Mouse (Mus musculus): ENCODE data around the gene Slc44a4. TPM values are rescaled to one million over a fixed set of nuclear protein-coding genes. Genes with fewer than 3 reads are reported as not detected.
"Not testable (repeated sequence)": the region's sequence is repeated elsewhere in the genome, so short reads cannot be mapped to it uniquely, and the experiment has no call there.

The Slc44a4 gene
- polyA plus RNA-seq, 1 experiment from 2014 or later = 0.68 TPM

DNA sequence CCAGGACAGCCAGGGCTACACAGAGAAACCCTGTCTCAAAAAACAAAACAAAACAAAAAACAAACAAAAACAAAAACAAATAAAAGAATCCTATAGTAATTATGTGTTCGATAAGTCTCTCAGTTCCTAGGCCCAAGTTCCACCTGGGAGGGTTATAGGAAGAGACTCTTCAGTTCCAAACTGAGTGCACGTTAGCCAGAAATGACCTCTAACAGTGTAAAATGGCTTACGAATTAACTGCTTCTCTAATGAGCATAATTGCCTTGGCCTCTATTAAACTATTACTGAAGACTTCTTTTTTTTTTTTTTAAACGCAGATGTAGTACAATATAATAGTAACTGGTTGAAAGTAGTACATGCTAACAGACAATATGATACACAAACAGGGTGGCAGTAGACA lies 39.6 kb downstream of the Slc44a4 start:
- Histone ChIP-seq H3K9ac (ENCODE audit: low read length) (no peak overlapping the region), H3K27ac (ENCODE audit: low read length) (no peak overlapping the region), H3K36me3 (ENCODE audit: control insufficient read depth, insufficient read depth) (peaks cover 12% of the 10 kb centered on the region), H3K9me3 (replicated peaks; ENCODE audit: control insufficient read depth, low read length) (no peaks in the 10 kb centered on the region), H3K4me1 (ENCODE audit: control insufficient read depth, insufficient read depth, low read length) (peaks cover 10% of the 10 kb centered on the region), H3K4me3 (ENCODE audit: low read length) (no peak overlapping the region), H3K4me2 (ENCODE audit: low read depth, low read length) (no peak overlapping the region), H3K27me3 (ENCODE audit: control insufficient read depth, insufficient read depth, low read length) (no peaks in the 10 kb centered on the region)
- ATAC-seq (replicated peaks; ENCODE audit: extremely low read depth, insufficient read depth, low FRiP score) = no peak
- 92% methylated on average over 4 of the region's 4 CpGs for WGBS

DNA sequence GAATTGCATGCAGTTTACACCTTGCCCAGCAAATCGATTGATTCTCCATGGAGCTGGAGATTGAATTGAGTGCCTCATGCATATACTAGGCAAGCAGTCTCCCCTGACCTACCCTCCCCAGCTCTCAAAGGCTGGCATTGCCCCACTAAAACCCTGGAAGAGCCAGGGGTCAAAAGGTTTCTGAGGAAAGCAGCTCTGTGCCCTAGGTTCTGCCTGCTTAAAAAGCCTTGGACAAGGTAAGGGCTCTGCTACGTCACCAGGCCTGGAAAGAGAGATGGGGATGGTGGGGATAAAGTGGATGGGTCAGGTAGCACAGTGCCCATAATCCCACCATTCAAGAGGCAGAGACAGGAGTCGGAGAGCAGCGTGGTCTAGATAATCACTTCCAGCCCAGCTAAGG lies 40.6 kb downstream of the Slc44a4 start:
- Histone ChIP-seq H3K9ac (ENCODE audit: low read length) (no peak overlapping the region), H3K4me1 (ENCODE audit: control insufficient read depth, insufficient read depth, low read length) (peaks cover 10% of the 10 kb centered on the region), H3K36me3 (ENCODE audit: control insufficient read depth, insufficient read depth) (peaks cover 8% of the 10 kb centered on the region), H3K4me3 (ENCODE audit: low read length) (no peak overlapping the region), H3K9me3 (replicated peaks; ENCODE audit: control insufficient read depth, low read length) (no peaks in the 10 kb centered on the region), H3K27ac (ENCODE audit: low read length) (no peak overlapping the region), H3K27me3 (ENCODE audit: control insufficient read depth, insufficient read depth, low read length) (no peaks in the 10 kb centered on the region), H3K4me2 (ENCODE audit: low read depth, low read length) (no peak overlapping the region)
- WGBS = 83% methylated on average over 4 of the region's 4 CpGs
- no peak for ATAC-seq (replicated peaks; ENCODE audit: extremely low read depth, insufficient read depth, low FRiP score)

DNA sequence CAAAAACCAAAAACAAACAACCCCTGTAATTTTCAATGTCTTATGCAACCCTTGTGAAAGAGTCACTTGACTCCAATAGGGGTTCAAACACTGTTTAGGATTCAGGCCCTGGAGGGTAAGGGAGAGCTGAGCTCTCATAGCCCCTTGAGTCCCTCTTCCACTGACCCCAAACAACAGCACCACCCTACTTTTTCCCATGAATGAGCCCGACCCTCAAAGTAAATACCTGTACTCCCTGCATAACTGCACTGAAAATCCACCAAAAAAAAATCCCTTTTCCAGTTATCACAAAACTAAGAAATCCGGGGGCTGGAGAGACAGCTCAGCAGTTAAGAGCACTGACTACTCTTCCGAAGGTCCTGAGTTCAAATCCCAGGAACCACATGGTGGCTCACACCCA lies 41.6 kb downstream of the Slc44a4 start:
- H3K9me3 ChIP-seq (replicated peaks; ENCODE audit: control insufficient read depth, low read length) = no peaks in the 10 kb centered on the region
- ATAC-seq (replicated peaks; ENCODE audit: extremely low read depth, insufficient read depth, low FRiP score) = no peak
- no peak overlapping the region for H3K27ac ChIP-seq (ENCODE audit: low read length)
- H3K9ac ChIP-seq (ENCODE audit: low read length) = no peak overlapping the region
- H3K27me3 ChIP-seq (ENCODE audit: control insufficient read depth, insufficient read depth, low read length) = no peaks in the 10 kb centered on the region
- H3K4me3 ChIP-seq (ENCODE audit: low read length) = no peak overlapping the region
- 62% methylated on average over 3 of the region's 3 CpGs for WGBS
- no peaks in the 10 kb centered on the region for H3K36me3 ChIP-seq (ENCODE audit: control insufficient read depth, insufficient read depth)
- peaks cover 11% of the 10 kb centered on the region for H3K4me1 ChIP-seq (ENCODE audit: control insufficient read depth, insufficient read depth, low read length)
- H3K4me2 ChIP-seq (ENCODE audit: low read depth, low read length) = no peak overlapping the region

DNA sequence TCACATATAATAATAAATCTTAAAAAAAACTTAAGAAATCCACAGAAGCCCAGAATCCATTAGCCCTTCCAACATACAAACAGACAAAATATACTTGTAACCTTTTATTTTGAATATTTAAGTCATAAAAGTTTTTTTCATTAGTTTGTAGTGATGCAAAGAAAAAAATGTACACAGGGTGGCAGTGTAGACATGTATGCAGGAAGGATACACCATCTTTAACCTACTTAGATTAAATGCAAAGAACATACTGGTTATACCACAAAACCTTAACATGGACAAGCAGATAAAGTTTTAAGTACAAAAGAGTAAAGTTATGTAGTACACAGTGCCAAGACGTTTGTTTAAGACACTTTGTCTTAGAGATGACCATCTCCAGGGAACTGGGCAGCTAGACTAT lies 42.1 kb downstream of the Slc44a4 start:
- Histone ChIP-seq H3K4me1 (ENCODE audit: control insufficient read depth, insufficient read depth, low read length) (peaks cover 6% of the 10 kb centered on the region), H3K36me3 (ENCODE audit: control insufficient read depth, insufficient read depth) (no peaks in the 10 kb centered on the region), H3K9ac (ENCODE audit: low read length) (no peak overlapping the region), H3K27me3 (ENCODE audit: control insufficient read depth, insufficient read depth, low read length) (no peaks in the 10 kb centered on the region), H3K4me3 (ENCODE audit: low read length) (no peak overlapping the region), H3K9me3 (replicated peaks; ENCODE audit: control insufficient read depth, low read length) (no peaks in the 10 kb centered on the region), H3K4me2 (ENCODE audit: low read depth, low read length) (no peak overlapping the region), H3K27ac (ENCODE audit: low read length) (no peak overlapping the region)
- WGBS = 28% methylated on average over 1 of the region's 1 CpGs
- no peak for ATAC-seq (replicated peaks; ENCODE audit: extremely low read depth, insufficient read depth, low FRiP score)

DNA sequence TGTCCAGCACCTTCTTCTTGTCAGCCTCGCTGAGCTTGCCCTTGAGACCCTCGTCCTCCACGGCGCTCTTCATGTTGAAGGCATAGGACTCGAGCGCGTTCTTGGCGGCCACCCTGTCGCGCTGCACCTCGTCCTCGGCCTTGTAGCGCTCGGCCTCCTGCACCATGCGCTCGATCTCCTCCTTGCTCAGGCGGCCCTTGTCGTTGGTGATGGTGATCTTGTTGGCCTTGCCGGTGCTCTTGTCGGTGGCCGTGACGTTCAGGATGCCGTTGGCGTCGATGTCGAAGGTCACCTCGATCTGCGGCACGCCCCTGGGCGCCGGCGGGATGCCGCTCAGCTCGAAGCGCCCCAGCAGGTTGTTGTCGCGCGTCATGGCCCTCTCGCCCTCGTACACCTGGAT lies 43.0 kb downstream of the Slc44a4 start:
- not testable (repeated sequence) for H3K27ac ChIP-seq (ENCODE audit: low read length); H3K4me1 ChIP-seq (ENCODE audit: control insufficient read depth, insufficient read depth, low read length); H3K4me2 ChIP-seq (ENCODE audit: low read depth, low read length); ATAC-seq (replicated peaks; ENCODE audit: extremely low read depth, insufficient read depth, low FRiP score); H3K9me3 ChIP-seq (replicated peaks; ENCODE audit: control insufficient read depth, low read length); H3K36me3 ChIP-seq (ENCODE audit: control insufficient read depth, insufficient read depth); H3K9ac ChIP-seq (ENCODE audit: low read length); H3K27me3 ChIP-seq (ENCODE audit: control insufficient read depth, insufficient read depth, low read length)
- 12% methylated on average over 33 of the region's 40 CpGs for WGBS
- H3K4me3 ChIP-seq (ENCODE audit: low read length) = 0 out of 2 replicates have a peak overlapping the region, but pooled peaks have one; percentile 8

DNA sequence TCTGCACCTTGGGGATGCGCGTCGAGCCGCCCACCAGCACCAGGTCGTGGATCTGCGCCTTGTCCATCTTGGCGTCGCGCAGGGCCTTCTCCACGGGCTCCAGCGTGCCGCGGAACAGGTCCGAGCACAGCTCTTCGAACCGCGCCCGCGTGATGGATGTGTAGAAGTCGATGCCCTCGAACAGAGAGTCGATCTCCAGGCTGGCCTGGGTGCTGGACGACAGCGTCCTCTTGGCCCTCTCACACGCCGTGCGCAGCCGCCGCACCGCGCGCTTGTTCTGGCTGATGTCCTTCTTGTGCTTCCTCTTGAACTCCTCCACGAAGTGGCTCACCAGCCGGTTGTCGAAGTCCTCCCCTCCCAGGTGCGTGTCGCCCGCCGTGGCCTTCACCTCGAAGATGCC lies 43.7 kb downstream of the Slc44a4 start:
- ATAC-seq (replicated peaks; ENCODE audit: extremely low read depth, insufficient read depth, low FRiP score); H3K27ac ChIP-seq (ENCODE audit: low read length); H3K9me3 ChIP-seq (replicated peaks; ENCODE audit: control insufficient read depth, low read length); H3K4me2 ChIP-seq (ENCODE audit: low read depth, low read length); H3K36me3 ChIP-seq (ENCODE audit: control insufficient read depth, insufficient read depth); H3K9ac ChIP-seq (ENCODE audit: low read length); H3K4me1 ChIP-seq (ENCODE audit: control insufficient read depth, insufficient read depth, low read length); H3K4me3 ChIP-seq (ENCODE audit: low read length); H3K27me3 ChIP-seq (ENCODE audit: control insufficient read depth, insufficient read depth, low read length): not testable (repeated sequence)
- WGBS = 24% methylated on average over 29 of the region's 40 CpGs

DNA sequence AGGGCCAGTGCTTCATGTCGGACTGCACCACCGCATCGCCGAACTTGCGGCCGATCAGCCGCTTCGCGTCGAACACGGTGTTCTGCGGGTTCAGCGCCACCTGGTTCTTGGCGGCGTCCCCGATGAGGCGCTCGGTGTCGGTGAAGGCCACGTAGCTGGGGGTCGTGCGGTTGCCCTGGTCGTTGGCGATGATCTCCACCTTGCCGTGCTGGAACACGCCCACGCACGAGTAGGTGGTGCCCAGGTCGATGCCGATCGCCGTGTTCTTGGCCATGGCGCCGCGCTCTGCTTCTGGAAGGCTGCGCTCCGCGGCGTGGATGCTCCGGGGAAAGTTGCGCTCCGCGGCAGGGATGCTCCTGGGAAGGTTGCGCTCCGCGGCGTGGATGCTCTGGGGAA lies 44.5 kb downstream of the Slc44a4 start:
- H3K9me3 ChIP-seq (replicated peaks; ENCODE audit: control insufficient read depth, low read length); H3K27ac ChIP-seq (ENCODE audit: low read length); H3K4me1 ChIP-seq (ENCODE audit: control insufficient read depth, insufficient read depth, low read length); H3K27me3 ChIP-seq (ENCODE audit: control insufficient read depth, insufficient read depth, low read length); H3K36me3 ChIP-seq (ENCODE audit: control insufficient read depth, insufficient read depth); H3K9ac ChIP-seq (ENCODE audit: low read length): not testable (repeated sequence)
- H3K4me2 ChIP-seq (ENCODE audit: low read depth, low read length) = peak overlapping the region; percentile 81
- WGBS = under 1% methylated on average over 26 of the region's 47 CpGs
- peak overlapping the region; percentile 62 for H3K4me3 ChIP-seq (ENCODE audit: low read length)
- ATAC-seq (replicated peaks; ENCODE audit: extremely low read depth, insufficient read depth, low FRiP score) = 0 out of 2 replicates have a peak, but pooled peaks have one; percentile 2

DNA sequence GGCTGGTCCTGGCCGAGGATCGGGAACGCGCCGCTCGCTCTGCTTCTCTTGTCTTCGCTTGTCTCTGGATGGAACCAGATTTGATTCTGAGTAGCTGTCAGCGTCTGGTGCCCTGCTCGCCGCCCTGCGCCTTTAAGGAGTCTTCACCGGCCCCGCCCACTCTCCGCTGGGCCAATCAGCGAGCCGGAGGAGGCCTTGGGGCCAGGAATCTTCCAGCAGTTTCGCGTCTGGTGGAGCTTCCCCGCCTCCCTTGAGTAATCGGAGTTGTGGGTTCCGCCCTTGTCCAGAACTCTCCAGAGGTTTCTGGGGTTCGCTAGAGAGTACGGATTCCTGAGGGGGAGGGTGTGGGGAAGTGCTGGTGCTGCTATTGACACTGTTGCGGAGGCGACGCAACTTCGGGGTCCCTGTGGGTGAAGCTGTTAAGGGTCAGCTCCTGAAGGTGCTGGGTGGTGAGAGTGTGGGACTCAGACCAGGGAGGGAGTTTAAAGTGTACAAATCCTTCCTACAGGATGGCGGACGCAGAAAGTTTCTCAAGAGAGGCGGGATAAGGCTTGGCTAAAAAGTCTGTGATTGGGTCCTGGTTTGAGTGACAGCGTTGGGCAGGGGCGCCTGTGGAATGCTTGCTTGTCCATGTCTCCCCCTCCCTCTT lies 45.0 kb downstream of the Slc44a4 start, which contains the start of gene Hspa1b:
Hspa1b (minus strand) TSS at position 109 of the 649 bp plus-strand sequence.
- not testable (repeated sequence) for H3K27me3 ChIP-seq (ENCODE audit: control insufficient read depth, insufficient read depth, low read length); H3K36me3 ChIP-seq (ENCODE audit: control insufficient read depth, insufficient read depth); H3K9me3 ChIP-seq (replicated peaks; ENCODE audit: control insufficient read depth, low read length); H3K4me1 ChIP-seq (ENCODE audit: control insufficient read depth, insufficient read depth, low read length)
- Histone ChIP-seq H3K4me2 (ENCODE audit: low read depth, low read length) (peak within 1 kb of the TSS; percentile 81), H3K4me3 (ENCODE audit: low read length) (peak within 1 kb of the TSS; percentile 62), H3K27ac (ENCODE audit: low read length) (peak within 1 kb of the TSS; percentile 95), H3K9ac (ENCODE audit: low read length) (peak within 1 kb of the TSS; percentile 72)
- peak; percentile 90 for ATAC-seq (replicated peaks; ENCODE audit: extremely low read depth, insufficient read depth, low FRiP score)
- under 1% methylated on average over 29 of the region's 32 CpGs for WGBS

DNA sequence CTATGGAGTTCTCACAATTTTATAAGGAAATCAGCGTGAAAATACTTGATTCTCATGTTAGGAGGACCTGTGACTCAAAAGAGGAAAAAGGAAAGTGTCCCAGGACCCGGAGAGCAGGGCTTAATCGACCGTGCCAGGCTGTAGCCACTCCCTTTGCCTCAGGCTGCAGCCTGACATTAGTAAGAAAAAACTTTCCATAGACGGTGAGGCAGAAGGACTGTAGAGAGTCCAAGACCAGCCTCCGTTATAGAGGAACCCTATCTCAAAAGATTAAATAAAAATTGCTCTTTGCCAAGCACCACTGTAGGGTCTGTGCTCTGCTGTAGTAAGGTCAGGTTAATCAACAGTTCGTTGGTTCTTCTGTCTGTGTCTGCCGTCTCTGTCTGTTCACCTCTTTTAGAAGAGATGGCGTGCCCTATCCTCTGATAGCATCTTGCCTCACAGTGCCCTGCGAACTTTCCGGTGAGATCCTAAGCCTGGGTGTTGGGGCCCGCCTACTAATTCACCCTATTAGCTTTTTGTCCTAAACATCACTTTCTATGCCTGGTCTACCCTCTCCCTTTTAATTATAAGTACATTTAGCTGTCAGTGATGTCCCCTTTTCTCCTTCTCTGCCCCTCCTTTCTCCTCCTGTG lies 45.7 kb downstream of the Slc44a4 start:
- Histone ChIP-seq H3K4me2 (ENCODE audit: low read depth, low read length) (peak overlapping the region; percentile 81), H3K9me3 (replicated peaks; ENCODE audit: control insufficient read depth, low read length) (no peaks in the 10 kb centered on the region), H3K4me3 (ENCODE audit: low read length) (peak overlapping the region; percentile 62), H3K27me3 (ENCODE audit: control insufficient read depth, insufficient read depth, low read length) (no peaks in the 10 kb centered on the region), H3K36me3 (ENCODE audit: control insufficient read depth, insufficient read depth) (no peaks in the 10 kb centered on the region), H3K4me1 (ENCODE audit: control insufficient read depth, insufficient read depth, low read length) (peaks cover 6% of the 10 kb centered on the region), H3K9ac (ENCODE audit: low read length) (peak overlapping the region; percentile 72), H3K27ac (ENCODE audit: low read length) (peak overlapping the region; percentile 95)
- WGBS = 13% methylated on average over 12 of the region's 12 CpGs
- no peak for ATAC-seq (replicated peaks; ENCODE audit: extremely low read depth, insufficient read depth, low FRiP score)

All from heart, embryonic 16.5 days (tissue).